Mouse (Mus musculus): ENCODE results near the gene Arhgap25.

Gene Arhgap25

DNA sequence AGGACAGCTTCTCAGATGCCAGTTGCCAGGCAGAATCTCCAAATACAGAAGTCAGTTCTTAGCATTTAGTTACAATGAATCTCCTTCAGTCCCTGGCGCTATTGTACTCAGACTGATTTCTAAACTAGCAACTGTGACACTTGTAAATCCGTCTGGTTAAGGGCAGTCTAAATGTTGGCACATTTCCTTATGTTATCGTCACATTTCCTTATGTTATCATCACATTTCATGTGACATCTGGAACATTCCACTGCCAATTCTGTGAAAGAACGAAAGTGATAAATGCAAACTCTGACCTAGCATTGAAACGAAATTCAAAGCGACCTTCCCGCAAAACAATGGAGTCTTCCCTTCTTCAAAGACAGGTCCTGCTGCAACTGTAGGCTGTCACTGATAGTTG, 87.8 kb downstream of the Arhgap25 start:
- DNase-seq (ENCODE audit: low read depth), result no peak

DNA sequence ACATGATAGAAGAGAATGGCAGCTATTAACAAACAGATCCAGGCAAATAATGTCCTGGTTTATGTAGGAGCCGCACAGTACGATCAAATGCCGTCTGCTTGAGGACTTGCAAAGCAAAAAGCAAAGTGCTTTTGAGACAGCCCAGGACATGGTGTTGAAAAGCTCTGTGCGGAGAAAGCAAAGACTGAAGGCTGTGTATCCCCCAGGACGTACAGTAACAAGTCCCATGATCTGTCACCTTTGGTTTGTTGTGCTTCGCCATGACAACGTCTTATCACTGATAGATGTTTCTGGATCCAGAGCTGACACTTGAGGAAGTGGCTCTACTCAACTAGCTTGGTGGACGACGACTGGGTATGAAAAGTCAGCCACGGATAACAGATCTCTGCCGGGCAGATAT, 89.8 kb downstream of the Arhgap25 start:
- DNase-seq (ENCODE audit: low read depth), result no peak

DNA sequence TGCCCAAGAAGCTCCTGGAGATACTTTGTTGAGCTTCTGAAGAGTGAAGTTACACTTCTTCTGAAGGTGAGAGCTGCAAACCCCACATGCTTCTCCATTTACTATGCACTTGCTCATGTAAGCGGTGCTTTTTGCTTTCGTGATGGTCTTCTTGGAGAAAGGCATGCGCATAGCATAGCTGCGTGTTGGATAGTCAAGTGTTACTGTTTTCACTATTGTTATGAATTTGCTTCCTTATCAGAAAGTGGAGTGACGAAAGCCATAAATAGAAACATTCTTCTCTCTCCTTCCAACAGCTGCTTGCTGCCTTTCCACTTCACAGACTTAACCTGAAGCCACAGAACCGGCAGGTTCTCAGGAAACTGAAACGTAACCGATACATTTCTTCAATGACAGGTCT, 96.3 kb downstream of the Arhgap25 start:
- no peak for DNase-seq (ENCODE audit: low read depth)

DNA sequence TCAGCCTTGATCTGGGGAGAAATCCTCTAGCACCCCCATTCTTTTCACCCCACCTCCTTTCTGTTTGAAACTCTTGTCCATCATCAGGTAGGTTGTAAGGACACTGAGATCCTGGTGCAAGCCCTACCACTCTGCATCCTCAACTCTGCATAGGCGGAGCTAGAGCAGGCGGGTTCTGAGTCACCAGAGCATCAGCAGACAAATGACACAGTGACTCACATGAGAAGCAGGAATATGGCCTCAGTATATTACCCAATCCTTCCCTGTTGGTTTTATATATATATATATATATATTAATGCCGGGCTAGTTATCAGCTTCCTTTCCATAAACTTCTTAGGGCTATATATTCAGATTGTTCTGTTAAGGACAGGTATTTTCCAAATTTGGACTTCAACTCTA, 97.3 kb downstream of the Arhgap25 start:
- DNase-seq (ENCODE audit: low read depth), result peak; percentile 60

DNA sequence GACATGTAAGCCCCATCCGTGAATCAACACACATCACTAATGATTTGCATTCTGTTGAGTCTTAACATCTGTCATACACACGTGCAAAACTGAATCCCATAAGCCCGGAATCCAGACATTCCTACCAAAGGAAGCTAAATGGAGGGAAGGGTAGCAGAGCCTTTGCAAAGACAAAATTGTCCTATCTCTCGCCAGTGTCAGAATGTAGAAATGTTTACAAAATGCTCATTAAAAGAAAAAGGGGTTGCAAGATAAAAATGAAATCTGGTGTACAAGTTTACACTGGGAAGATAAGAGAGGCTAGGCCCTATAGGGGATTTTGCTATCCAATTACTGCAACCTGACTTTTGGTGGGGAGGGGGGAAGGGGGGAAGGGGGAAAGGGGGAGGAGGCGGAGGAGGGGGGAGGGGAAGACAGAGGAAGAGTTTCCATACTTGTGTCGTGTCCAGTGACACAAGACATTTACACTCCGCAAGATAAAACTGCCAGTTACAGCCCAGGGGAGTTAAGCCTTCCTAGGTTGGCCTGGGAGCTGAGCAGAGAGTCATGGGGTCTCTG, 104.5 kb downstream of the Arhgap25 start, which contains the start of gene Bmp10:
Bmp10 (plus strand) TSS at position 508 of the 558 bp plus-strand sequence.
- no peak for DNase-seq (ENCODE audit: low read depth)

DNA sequence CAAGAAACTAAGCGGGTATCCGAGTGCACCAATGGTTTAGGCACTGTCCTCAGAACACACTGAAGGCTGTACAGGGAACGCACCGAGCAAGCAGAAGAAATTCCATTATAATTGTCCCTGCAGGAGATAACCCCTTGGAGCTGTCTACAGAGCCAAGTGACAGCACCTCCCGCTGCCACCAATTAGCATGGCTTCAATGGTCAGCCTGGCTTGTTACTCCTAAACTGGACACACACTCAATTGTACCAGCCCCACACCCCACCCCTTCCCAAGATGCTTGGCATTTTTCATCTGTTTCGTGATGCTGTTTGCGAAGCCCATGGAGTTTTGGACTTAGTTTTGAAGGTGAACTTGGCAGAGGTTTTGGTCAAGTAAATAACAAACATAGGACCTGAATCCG, 105.4 kb downstream of the Arhgap25 start:
- no peak for DNase-seq (ENCODE audit: low read depth)

DNA sequence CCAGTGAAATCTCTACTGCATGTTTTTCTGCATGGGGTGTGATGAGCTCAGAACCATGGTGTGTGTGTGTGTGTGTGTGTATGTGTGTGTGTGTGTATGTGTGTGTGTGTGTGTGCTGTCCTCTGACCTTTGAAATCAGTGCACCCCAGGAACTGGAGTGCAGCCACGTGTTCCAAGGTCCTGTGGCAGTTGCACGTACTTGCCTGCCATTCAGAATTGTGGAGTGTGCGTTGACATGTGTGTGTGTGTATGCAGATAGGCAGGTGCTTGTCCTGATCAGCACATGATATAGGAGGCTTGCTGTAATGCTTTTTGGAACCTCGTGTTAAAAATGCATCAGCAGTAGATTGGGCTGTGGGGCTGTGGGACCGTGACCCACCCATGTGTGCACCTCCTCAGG, 106.1 kb downstream of the Arhgap25 start:
- no peak for DNase-seq (ENCODE audit: low read depth)

DNA sequence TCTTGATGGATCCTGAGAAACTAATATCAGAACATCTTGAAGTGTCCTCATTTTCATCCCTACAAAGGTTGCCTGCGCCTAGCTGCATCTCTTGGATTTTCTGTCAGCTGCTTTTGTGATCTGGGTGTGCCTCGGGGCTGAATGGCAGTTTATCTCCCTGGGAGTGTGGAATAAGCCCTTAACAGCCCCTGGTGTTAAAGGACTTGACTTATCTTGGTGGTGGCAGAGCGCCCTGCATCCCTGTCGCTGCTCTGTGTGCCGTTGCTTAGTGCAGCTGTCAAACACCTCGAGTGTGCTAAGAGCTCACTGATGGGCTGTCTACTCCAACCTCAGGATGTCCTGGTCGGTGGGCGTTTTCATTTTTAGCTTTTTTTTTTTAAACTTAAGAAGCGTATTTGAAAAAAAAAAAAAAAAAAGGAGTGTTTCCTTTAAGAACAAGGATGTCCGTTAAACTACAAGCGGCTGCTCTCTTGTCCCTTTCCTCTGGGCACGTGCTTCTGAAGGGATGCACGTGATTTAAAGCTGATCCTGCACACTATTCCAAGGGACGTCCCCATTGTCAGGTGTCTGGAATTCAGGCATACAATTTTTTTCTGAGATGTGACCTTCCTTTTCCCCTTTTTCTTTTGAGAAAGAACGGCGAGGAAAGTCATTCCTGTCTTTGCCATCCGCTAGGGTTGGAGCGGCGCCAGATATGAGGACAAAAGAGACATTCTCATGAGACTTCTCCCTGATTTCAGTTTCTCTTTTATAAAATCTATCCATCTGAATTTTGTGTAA, 108.8 kb downstream of the Arhgap25 start:
- DNase-seq (ENCODE audit: low read depth), result no peak

DNA sequence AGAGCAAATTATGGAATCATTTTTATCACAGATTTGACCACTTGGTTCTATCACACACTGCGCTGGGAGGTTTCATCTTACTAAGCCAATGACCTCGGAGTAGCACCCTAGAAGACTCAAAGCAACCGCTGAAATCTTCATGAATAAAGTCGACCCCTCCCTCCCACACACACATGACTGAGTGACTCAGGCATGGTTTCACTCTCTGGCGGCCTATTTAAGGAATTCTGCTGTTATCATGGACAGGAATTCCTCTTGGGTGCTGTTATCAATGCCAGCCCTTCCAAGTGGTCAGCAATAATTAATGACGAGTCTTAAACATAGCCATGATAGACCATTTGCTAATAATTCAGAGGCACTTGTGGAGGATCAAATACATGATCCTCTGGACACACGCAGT, 110.8 kb downstream of the Arhgap25 start:
- no peak for DNase-seq (ENCODE audit: low read depth)

DNA sequence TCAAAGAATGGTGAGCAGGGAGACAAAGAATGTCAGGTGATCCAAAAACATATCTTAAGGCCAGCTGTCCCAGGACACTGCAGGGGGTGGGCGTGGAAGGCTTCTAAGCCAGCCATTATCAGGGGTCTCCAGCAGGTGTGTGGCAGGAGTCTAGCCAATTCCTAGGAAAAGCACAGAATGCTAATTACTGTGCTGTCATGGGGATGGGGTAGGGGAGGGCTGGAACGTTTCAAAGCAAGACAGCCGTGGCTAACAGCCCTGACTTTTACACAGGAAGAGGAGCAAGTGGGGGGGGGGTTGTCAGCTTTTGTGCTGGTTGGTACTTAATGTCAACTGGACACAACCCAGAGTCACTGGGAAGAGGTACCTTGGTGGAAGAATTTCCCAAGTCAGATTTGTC, 121.0 kb downstream of the Arhgap25 start:
- DNase-seq (ENCODE audit: low read depth), result no peak
